Mouse (Mus musculus): ENCODE measurements around the gene Casp9. TPM values are rescaled to one million over a fixed set of nuclear protein-coding genes. Genes with fewer than 3 reads are reported as not detected.

Casp9 gene
- total RNA-seq (2014; rRNA removed), result 26.9 and 27.0 TPM in 2 replicates
- 17.6 and 19.7 TPM in 2 replicates for polyA plus RNA-seq (2015; fragmentation: Nextera tagmentation; extraction: Ambion mirVana)

DNA sequence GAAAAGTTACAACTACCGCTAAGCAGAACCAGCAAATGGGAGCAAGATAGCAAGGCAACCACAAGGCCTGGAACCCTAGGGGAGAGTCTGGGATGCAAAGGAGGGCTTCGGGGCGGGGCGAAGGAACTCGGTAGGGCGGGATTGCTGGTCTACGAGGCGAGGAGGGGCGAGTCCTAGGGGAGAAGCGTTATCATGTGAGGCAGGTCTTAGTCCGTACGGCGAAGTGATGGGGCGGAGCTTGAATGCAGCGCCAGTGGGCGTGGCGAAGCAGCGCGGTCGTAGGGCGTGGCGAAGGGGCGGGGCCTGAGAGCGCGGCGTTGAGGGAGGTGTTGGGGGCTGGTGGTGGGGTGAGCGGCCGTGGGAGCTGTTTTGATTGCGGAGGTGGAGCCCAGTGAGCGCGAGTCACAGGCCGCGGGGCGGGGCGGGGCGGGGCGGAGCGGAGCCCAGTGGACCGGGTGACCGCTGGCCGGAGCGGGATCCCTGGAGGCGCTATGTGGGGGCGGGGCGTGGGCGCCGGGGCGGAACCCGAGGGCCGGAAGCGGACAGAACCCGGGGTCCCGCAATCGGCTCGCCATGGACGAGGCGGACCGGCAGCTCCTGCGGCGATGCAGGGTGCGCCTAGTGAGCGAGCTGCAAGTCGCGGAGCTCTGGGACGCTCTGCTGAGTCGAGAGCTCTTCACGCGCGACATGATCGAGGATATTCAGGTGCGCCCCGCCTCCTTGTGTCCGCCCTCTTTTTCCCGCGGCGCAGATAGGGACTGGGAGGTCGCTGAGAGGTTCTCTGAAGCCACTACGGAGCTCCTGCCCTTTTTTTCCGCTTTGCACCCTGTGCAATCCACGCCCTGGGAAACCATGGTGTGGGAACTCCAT, at the start of gene Casp9:
TSS of gene Casp9 (plus strand) at position 331 of the 870 bp plus-strand sequence.
- WGBS, result under 1% methylated on average over 60 of the region's 80 CpGs

DNA sequence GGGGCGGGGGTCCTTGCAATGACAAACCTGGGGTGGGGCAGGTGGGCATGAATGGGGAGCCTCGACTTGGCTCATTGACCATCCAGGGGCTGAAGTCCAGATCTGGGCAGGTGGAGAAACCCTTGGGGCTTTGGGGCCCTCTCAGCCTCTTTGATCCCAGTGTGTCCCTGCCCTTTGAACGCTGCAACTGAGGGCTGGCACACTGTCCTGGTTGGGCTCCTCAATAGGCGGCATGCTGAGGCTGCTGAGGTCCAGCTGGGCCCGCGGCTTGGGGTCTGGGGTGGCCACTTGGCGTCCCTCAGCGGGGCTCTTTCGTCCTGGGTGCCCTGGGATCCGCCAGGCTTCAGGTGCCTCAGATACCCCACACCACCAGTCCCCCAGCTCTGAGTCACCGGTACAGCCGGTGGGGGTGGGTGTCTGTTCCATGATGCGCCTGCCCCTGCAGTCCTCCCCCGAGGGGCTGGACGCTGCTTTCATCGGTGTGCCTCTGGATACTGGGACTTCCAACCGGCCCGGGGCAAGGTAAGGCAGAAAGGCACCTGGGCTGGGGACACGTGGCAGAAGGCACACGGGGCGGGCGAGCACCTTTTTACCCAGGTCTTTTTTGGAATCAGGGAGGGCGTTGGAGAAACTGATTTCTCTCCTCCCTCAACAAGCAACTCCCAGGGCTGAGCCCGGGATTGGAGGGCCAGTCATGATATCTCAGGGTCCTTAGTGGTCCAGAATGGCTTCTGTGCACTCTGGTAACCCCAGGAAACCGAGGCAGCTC, 46.6 kb upstream of the Casp9 start, which contains the start of gene Agmat:
TSS of gene Agmat (plus strand) at position 95 of the 769 bp plus-strand sequence.
- H3K4me1 ChIP-seq (ENCODE audit: insufficient read depth, low read length), result no peaks in the 10 kb centered on the region
- H3K36me3 ChIP-seq (ENCODE audit: insufficient read depth, low read length), result no peaks in the 10 kb centered on the region
- no peak within 1 kb of the TSS for H3K27ac ChIP-seq (ENCODE audit: low read depth, low read length)
- 32% methylated on average over 25 of the region's 25 CpGs for WGBS
- no peak within 1 kb of the TSS for H3K9ac ChIP-seq (replicated peaks; ENCODE audit: low read length, poor library complexity, severe bottlenecking)
- no peak within 1 kb of the TSS for H3K4me2 ChIP-seq (ENCODE audit: low read depth, low read length, poor library complexity, severe bottlenecking)
- no peak for DNase-seq (ENCODE audit: low spot score)
- no peak for ATAC-seq (ENCODE audit: low FRiP score)
- no peaks in the 10 kb centered on the region for H3K27me3 ChIP-seq (ENCODE audit: insufficient read depth, low read length)
- H3K9me3 ChIP-seq (ENCODE audit: low read length), result no peaks in the 10 kb centered on the region
- no peak within 1 kb of the TSS for H3K4me3 ChIP-seq (ENCODE audit: low read depth, low read length)
- no peak for TF ChIP-seq CTCF (IDR thresholded peaks at IDR 0.05)

More for the DNA sequence above, at the start of gene Casp9:
- Histone ChIP-seq H3K9ac (replicated peaks; ENCODE audit: low read length, poor library complexity, severe bottlenecking) (peak within 1 kb of the TSS; percentile 83), H3K36me3 (ENCODE audit: insufficient read depth, low read length) (peaks cover 12% of the 10 kb centered on the region), H3K27ac (ENCODE audit: low read depth, low read length) (peak within 1 kb of the TSS; percentile 92), H3K27me3 (ENCODE audit: insufficient read depth, low read length) (no peaks in the 10 kb centered on the region), H3K4me3 (ENCODE audit: low read depth, low read length) (peak within 1 kb of the TSS; percentile 68), H3K9me3 (ENCODE audit: low read length) (no peaks in the 10 kb centered on the region), H3K4me2 (ENCODE audit: low read depth, low read length, poor library complexity, severe bottlenecking) (peak within 1 kb of the TSS; percentile 52), H3K4me1 (ENCODE audit: insufficient read depth, low read length) (peaks cover 7% of the 10 kb centered on the region; the same call in 1 of the 2 replicates)
- ATAC-seq (ENCODE audit: low FRiP score) (peak; percentile 78), DNase-seq (ENCODE audit: low spot score) (peak; percentile 95)
- peak; percentile 11; the same call in 1 of the 2 replicates for TF ChIP-seq CTCF (IDR thresholded peaks at IDR 0.05)

DNA sequence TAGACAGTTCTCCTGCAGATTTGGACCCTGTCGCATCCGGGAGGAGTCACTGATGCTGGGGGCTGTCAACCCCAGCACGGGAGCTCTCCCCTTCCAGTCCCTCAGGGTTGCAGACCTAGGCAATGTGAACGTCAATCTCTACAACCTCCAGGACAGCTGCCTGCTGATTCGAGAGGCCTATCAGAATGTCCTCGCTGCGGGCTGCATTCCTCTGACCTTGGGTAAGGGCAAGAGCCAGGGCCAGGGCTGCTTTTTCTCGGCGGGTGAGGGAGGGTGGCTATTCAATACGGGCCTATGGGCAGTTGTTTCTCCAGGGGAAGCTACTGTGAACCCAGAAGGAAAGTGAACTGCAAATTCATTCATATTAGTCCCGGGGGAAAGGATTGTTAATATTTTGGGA, 43.9 kb upstream of the Casp9 start:
- H3K4me2 ChIP-seq (ENCODE audit: low read depth, low read length, poor library complexity, severe bottlenecking), result no peak overlapping the region
- H3K4me3 ChIP-seq (ENCODE audit: low read depth, low read length), result no peak overlapping the region
- no peak for TF ChIP-seq CTCF (IDR thresholded peaks at IDR 0.05)
- no peak overlapping the region for H3K9ac ChIP-seq (replicated peaks; ENCODE audit: low read length, poor library complexity, severe bottlenecking)
- no peaks in the 10 kb centered on the region for H3K36me3 ChIP-seq (ENCODE audit: insufficient read depth, low read length)
- no peaks in the 10 kb centered on the region for H3K9me3 ChIP-seq (ENCODE audit: low read length)
- ATAC-seq (ENCODE audit: low FRiP score), result no peak
- DNase-seq (ENCODE audit: low spot score), result no peak
- H3K27ac ChIP-seq (ENCODE audit: low read depth, low read length), result no peak overlapping the region
- WGBS, result 50% methylated on average over 11 of the region's 11 CpGs
- H3K27me3 ChIP-seq (ENCODE audit: insufficient read depth, low read length), result no peaks in the 10 kb centered on the region
- no peaks in the 10 kb centered on the region for H3K4me1 ChIP-seq (ENCODE audit: insufficient read depth, low read length)

DNA sequence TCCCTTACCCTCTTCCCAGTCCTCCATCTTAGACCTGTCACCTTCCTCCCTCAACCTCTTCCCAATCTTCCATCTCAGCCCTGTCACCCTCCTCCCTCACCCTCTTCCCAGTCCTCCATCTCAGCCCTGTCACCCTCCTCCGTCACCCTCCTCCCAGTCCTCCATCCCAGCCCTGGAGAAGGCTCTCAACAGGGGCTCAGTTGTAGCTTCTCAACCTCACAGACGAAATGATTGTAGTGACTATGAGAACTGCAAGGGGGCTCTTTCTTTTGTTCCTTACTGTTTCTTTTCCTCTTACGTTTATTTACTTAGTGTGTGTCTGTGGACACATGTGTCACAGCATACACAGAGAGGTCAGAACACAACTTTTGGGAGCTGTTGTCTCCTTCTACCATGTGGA, 42.6 kb upstream of the Casp9 start:
- TF ChIP-seq CTCF (IDR thresholded peaks at IDR 0.05), result no peak
- Histone ChIP-seq H3K9ac (replicated peaks; ENCODE audit: low read length, poor library complexity, severe bottlenecking) (no peak overlapping the region), H3K27me3 (ENCODE audit: insufficient read depth, low read length) (no peaks in the 10 kb centered on the region), H3K4me3 (ENCODE audit: low read depth, low read length) (no peak overlapping the region), H3K4me1 (ENCODE audit: insufficient read depth, low read length) (no peaks in the 10 kb centered on the region), H3K9me3 (ENCODE audit: low read length) (no peaks in the 10 kb centered on the region), H3K4me2 (ENCODE audit: low read depth, low read length, poor library complexity, severe bottlenecking) (no peak overlapping the region), H3K27ac (ENCODE audit: low read depth, low read length) (no peak overlapping the region), H3K36me3 (ENCODE audit: insufficient read depth, low read length) (no peaks in the 10 kb centered on the region)
- 69% methylated on average over 3 of the region's 3 CpGs for WGBS
- ATAC-seq (ENCODE audit: low FRiP score), result no peak
- no peak for DNase-seq (ENCODE audit: low spot score)

DNA sequence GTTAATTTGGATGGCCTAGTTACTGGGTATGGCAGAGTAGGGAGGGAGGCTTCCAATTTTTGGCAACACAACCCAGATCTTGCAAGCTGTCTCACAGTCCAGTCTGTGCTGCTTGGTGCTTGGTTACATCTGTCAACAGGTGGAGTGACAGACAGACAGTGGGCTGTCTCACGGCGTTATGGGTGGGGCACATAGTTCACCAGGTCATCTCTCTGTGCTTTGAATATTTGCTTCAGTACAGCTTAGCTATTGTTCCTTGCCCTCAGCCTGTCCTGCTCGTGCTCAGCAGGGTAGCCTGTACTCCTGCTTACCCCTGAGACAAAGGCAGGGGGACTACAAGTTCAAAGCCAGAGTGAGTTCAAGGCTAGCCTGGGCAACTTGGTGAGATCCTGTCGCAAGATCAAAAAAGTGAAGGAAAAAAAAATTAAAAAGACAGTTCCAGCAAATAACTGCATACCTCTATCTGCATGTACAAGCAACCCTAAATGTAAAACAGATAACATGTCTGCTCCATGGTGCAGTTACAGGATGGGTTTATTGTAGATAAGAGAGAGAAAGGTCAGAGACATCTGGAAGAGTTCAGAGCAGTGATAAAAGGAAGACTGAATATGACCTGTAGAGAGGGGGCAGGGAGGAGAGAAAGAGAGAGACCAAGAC, 41.9 kb upstream of the Casp9 start:
- no peak for TF ChIP-seq CTCF (IDR thresholded peaks at IDR 0.05)
- no peak overlapping the region; the same call in 1 of the 2 replicates for H3K9ac ChIP-seq (replicated peaks; ENCODE audit: low read length, poor library complexity, severe bottlenecking)
- no peak overlapping the region for H3K4me2 ChIP-seq (ENCODE audit: low read depth, low read length, poor library complexity, severe bottlenecking)
- ATAC-seq (ENCODE audit: low FRiP score) (no peak), DNase-seq (ENCODE audit: low spot score) (no peak)
- H3K27ac ChIP-seq (ENCODE audit: low read depth, low read length), result no peak overlapping the region
- WGBS, result 48% methylated on average over 4 of the region's 4 CpGs
- H3K9me3 ChIP-seq (ENCODE audit: low read length), result no peaks in the 10 kb centered on the region
- H3K4me3 ChIP-seq (ENCODE audit: low read depth, low read length), result no peak overlapping the region
- no peaks in the 10 kb centered on the region for H3K4me1 ChIP-seq (ENCODE audit: insufficient read depth, low read length)
- H3K27me3 ChIP-seq (ENCODE audit: insufficient read depth, low read length), result no peaks in the 10 kb centered on the region
- H3K36me3 ChIP-seq (ENCODE audit: insufficient read depth, low read length), result no peaks in the 10 kb centered on the region
